Mouse (Mus musculus): ENCODE results near the gene Ryr1.

Ryr1 gene

DNA sequence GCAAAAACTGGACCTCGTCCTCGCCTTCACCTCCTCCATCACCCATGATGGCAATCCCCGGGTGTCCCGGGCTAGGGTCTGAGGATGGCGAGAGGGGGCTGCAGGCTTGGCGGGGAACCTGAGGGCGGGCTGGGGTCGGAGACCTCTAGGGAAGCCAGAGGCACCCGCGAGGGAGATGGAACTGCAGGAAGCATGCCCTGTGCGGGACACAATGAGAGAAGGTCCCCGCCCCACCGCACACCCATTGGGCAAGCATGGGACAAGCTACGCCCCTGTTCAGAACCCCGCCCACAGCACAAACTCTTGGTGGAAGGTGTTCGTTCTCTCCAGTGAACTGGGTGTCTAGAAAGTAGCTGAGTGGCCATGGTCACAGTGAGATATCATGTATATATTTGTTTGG lies at the start of gene Ryr1:
TSS of gene Ryr1 (minus strand) at position 210 of the 400 bp plus-strand sequence.
- no peak for TF ChIP-seq GATA4 (IDR thresholded peaks at IDR 0.05; ENCODE audit: insufficient replicate concordance, low read length)

DNA sequence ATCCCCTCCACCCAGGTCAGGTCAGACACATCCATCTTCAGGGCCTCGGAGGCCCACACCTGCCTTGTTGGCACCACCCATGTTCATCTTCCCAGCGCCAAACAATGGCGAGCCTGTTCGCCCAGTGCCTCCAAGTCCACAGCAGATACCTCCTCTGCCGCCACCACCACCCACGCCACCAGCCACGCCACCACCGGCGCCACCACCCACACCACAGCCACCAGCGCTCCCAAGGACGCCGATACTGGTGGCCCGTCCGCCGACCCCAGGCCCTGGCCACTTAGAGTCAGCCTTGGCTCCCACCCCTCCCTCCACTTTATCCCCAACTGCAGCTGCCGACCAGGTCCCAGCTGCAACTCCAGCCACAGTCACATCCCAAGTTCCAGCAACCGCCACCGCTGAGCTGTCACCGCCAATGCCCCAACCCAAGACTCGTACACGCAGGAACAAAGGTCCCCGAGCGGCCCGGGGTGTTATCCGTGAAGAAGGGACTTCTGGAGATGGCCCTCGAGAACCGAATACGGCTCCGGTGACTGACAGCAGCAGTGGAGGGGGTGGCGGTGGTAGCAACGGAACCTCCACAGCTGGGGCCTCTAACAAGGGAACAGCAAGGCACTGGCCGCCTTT lies 47.5 kb upstream of the Ryr1 start:
- TF ChIP-seq GATA4 (IDR thresholded peaks at IDR 0.05; ENCODE audit: insufficient replicate concordance, low read length): no peak

DNA sequence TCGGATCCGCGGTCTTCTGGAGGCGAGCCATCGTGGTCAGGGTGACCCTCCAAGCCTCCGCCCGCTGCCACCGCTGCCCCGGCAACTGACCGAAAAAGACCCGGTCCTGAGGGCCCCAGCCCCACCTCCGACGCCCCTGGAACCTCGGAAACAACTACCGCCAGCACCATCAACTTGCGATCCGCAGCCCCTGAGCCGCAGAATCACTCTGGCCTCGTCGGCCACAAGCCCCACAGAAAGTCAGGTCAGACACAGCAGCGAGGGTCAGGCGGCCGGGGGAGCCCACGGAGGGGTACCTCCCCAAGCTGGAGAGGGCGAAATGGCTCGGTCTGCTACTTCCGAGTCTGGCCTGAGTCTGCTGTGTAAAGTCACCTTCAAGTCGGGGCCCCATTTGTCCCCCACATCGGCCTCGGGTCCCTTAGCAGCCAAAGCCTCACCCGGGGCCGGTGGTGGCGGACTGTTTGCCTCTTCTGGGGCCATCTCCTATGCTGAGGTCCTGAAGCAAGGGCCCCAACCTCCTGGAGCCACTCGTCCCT lies 46.7 kb upstream of the Ryr1 start:
- TF ChIP-seq GATA4 (IDR thresholded peaks at IDR 0.05; ENCODE audit: insufficient replicate concordance, low read length): no peak

DNA sequence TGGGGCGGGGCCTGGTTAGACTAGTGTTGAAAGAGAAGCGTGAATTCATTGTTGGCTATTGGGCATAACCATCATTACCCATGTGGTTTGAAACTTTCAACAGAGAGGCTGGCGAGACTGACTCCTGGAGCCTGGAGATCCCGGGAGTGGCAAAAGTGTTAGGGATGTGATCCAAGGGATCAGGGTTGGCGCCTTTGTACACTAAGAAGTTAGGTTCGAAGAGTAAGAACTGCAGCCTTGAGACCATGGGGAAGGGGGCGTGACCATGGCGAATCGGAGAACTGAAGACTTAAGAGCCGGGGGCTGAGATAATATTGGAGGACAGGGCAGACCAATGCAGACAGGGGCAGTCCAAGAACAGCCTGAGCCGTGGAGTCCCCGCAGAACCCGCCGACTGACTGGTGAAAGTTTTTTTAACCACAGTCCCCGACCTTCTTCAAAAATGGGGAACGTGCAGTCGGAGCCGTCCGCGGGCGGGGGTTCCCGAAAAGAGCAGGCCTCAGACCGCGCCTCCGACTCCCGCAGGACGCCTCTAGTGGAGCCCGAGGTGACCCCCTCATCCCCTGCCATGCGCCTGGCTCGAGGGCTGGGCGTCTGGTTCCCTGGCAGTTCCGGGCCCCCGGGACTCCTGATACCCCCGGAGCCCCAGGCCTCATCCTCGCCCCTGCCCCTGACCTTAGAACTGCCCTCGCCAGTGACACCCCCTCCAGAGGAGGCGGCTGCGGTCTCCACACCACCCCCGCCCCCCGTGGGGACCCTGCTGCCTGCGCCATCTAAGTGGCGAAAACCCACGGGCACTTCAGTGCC lies 46.0 kb upstream of the Ryr1 start:
- no peak for TF ChIP-seq GATA4 (IDR thresholded peaks at IDR 0.05; ENCODE audit: insufficient replicate concordance, low read length)

DNA sequence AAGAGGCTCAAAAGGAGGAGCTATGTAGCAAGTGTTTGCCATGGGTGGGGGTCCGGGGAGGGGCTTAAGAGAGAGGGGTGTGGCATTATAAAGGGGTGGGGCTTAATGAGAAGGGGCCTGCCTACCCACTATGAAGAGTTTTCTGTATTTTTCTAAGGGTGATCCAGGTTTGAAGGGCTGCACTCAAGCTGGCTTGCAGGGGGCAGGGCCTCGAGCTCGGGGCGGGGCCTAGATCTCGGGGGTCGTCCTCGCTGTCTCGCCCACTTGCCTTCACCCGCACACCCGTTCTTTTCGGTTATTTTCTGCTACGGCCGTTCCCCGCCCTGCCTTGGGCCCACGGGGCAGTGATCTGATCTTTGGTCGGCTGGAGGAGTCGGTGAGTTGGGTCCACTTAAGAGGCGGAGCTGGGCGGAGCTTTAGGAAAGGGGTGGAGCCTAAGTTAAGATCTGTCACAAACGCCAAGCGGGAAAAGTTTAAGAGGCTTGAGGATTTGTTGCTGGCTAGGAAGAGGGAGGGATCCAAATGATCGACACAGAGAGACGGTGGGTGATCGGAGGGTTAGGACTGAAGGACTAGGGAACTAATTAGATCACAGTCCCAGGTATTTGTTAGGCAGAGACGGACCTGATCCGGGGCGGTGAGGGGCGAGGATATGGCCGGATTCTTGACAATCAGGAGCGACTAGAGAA lies 45.2 kb upstream of the Ryr1 start, which contains the start of the genes Ggn and Spred3:
TSS of gene Ggn (plus strand) at position 145 of the 689 bp plus-strand sequence.
TSS of gene Spred3 (minus strand) at position 346 of the 689 bp plus-strand sequence.
- no peak for TF ChIP-seq GATA4 (IDR thresholded peaks at IDR 0.05; ENCODE audit: insufficient replicate concordance, low read length)

DNA sequence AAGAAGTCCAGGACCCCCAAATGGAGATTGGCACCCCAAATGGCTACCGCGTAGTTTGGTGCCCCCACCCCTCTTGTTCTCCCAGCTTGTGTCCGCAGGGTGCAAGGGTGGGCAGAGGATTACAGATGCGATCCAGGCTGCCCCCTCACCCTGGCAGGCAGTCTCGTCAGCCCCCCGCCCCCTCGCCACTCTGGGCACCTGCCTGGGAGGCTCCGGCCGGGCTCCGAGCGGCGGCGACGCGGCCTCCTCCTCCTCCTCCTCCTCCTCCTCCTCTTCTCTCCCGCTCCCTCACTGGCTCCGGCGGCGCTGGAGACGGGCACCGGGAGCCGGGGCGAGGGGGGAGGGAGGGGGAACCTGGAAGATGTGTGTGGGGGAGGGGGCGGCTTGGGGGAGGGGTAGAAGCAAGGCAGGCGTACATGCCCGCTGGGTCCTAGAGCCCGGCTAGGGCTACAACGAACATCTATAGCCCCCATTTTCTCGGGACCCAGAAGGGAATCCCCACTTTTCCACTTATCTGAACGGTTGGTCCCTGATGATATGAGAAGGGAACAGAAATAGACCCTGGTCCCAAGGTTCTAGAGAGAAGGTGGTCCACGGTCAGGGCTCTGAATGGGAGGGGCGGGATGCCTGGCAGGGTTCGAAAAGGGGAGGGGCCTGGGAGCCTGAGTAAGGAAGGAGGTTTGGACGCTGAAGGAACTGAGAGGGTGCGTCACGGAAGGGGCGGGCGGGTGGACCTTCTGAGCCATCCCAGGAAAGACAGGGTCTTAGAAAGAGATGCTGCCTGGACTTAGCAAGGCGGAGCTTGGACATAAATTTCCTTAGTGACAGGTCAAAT lies 44.5 kb upstream of the Ryr1 start:
- no peak for TF ChIP-seq GATA4 (IDR thresholded peaks at IDR 0.05; ENCODE audit: insufficient replicate concordance, low read length)

DNA sequence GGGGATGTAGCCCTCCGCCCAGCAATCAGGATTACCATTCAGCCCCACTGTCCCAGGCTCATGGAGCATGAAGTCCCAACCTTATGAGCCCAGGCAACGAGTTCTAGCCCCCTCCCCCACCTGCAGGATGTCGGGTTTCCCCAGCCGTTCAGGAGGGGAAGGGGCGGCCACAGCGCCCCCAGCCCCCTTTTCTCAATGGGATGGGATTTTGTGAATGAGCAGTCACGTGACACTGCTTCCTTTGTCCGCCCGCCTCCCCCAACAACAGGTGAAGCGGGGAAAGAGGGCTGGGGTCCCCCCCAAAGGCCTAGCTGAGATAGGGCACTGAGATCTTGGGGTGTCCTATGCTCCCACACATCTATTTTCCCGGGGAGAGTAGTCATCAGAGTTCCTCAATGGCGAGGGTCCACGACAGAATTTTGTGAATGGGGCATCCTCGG lies 43.8 kb upstream of the Ryr1 start:
- no peak for TF ChIP-seq GATA4 (IDR thresholded peaks at IDR 0.05; ENCODE audit: insufficient replicate concordance, low read length)

DNA sequence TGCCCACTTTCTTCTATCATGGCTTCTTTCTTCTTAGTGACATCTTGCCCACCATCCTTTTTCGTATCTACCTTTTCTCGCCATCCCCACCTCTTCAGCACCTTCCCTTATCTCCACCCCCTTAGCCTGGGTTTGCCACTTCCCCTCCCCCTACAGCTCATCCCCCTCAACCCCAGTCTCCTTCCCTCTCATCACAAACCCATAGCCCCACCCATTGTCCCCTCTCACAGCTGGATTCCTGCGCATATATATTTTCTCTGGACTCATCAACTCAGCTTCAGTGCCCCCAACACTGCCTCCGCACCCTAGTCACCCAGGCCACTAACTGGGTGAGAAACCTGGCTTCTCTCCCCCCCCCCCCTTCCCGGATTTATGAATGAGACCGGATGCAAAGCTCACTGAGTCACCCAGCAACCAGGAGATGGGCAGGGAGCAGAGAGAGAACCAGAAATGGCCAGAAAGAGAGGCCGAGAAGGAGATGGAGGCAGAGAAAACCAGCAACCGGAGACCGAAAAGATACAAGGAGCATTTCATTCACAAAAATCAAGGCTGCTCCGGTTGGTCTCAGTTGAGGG lies 43.2 kb upstream of the Ryr1 start:
- TF ChIP-seq GATA4 (IDR thresholded peaks at IDR 0.05; ENCODE audit: insufficient replicate concordance, low read length): no peak

DNA sequence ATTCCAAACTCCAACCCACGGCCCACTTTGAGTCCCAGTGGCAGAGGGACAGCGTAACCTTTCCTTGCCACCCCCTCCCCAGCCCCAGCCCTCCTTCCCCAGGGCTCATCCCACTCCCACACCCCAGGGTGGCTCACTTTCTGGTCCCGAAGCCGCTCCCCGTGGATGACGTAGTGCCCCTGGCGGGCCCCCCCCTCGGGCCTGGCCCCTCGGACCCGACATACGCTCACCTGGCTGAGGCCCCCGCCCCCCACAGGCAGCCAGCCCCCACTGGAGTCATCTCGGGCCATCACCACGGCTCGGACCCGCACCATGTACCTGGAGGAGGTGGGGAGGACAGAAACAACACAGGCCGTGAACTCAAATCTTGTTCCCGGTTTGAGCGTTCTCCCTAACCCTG lies 42.7 kb upstream of the Ryr1 start:
- no peak for TF ChIP-seq GATA4 (IDR thresholded peaks at IDR 0.05; ENCODE audit: insufficient replicate concordance, low read length)

DNA sequence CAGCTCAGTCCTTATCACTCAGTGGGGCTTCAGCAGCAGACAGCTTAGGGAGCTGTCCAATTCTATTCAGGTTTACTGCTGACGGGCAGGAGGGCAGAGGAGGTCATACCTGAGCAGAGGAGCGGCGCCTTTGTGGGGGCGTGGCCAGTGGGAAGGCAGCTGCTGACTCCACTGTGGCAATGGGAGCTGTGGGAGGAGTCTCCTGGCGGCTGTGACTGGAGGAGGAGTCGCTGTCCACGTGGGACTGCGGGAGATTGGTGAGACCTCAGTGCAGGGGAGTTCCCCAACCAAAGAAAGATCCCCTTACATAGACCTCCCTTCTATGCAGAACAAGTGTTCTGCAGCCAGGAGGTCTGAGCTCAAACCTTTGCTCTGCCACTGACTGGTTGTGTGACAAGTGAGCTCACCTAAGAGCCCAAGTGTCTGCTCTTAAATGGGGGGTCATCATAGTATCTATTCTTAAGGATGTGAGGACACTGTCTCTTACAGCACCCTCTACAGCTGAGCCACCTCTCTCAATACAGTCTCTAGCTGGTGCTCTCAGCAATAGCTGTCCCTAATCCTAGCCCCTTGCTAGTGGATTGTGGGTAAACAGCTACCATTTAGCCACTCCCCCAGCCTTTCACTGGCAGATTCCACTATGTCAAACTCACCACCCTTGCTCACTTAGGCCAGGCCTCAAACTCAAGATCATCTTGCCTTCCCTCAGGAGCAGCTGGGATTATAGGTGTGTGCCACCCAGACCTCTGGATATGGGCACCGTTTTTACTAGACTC lies 38.0 kb upstream of the Ryr1 start:
- no peak for TF ChIP-seq GATA4 (IDR thresholded peaks at IDR 0.05; ENCODE audit: insufficient replicate concordance, low read length)

DNA sequence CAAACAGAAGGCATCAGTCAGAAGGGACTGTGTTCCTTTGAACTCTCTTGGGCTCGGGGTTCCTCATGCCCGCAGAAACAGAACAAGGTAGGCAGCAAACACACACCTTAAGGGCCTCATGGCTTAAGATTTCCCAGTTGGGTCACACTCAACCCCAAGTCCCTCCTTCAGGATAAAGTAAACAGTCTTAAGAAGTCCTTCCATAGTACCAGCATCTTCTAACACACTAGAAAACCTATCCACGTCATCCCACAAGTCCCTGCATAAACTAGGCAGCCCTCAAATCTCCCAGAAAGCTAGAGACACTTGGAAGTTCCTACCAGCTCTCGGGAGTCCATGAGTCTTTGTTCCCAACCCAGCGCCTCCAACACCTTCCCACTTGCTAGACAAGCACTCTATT lies 37.3 kb upstream of the Ryr1 start:
- no peak for TF ChIP-seq GATA4 (IDR thresholded peaks at IDR 0.05; ENCODE audit: insufficient replicate concordance, low read length)

DNA sequence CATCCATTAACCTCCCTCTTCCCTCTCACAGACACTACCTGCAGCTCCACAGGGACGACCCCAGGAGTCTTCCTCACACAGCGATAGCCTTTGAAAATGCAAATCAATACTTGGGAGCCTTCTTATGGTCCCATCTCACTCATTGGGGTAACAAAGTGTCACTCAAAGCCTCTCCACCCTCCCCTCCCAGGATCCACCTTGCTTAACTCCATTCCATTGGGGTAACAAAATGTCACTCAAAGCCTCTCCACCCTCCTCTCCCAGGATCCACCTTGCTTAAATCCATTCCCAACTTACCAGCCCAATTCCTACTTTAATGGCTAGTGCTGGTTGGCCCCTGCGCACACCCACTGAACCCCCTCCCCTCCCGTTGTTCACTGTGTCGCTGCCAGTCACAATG lies 33.3 kb upstream of the Ryr1 start:
- TF ChIP-seq GATA4 (IDR thresholded peaks at IDR 0.05; ENCODE audit: insufficient replicate concordance, low read length): no peak

Measured in liver, adult (tissue).